Mouse (Mus musculus): ENCODE measurements around the gene Tead1.

DNA sequence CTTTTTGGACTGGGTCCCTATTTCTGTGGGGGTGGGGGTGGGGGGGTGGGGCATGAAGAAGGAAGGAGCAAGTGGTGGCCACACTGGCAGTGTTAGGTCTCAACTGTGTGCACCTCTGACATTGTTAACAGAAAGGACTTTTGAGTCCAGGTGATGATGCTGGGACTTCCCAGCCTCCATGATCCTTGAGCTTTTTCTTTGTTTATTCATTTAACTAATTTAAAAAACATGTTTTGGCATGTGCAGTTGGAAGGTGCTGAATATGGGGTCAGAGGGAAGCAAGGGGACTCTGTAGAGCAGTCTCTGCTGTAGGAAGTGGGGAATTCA is 149.5 kb downstream of the Tead1 start:
- TF ChIP-seq CTCF (IDR thresholded peaks at IDR 0.05; ENCODE audit: low read depth) (no peak), EP300 (IDR thresholded peaks at IDR 0.05; ENCODE audit: low read depth) (no peak)
